Mouse (Mus musculus) heart, postnatal 0 days (tissue): ENCODE results near the gene Hoxa13. TPM values are rescaled to one million over a fixed set of nuclear protein-coding genes. Genes with fewer than 3 reads are reported as not detected.

Experiments used
- ATAC-seq: fragments of 200-750 bp; cut with Nextera tagmentation; 2 replicates; pipeline ENCODE4 v1.8.0; 2017; ENCODE audit warnings: low read depth, moderate number of reproducible peaks, moderate library complexity; ENCODE audit not compliant: insufficient read depth
- DNase-seq: peaks from one replicate; pipeline ENCODE4 v3.0.0-alpha.2; 2016; ENCODE audit warnings: low spot score
- H3K27ac ChIP-seq: fragments of 300-500 bp; sonication (generic); 2 replicates; pipeline ENCODE4 v1.5.1; 2014; ENCODE audit warnings: low read depth, mild to moderate bottlenecking
- H3K27me3 ChIP-seq: fragments of 300-500 bp; sonication (generic); 2 replicates; pipeline ENCODE4 v1.6.1; 2014; ENCODE audit warnings: low read length, mixed read lengths; ENCODE audit not compliant: control insufficient read depth, insufficient read depth
- H3K36me3 ChIP-seq: fragments of 300-500 bp; sonication (generic); replicated peaks from 2 replicates; pipeline ENCODE4 v1.6.1; 2014; ENCODE audit warnings: low read length, mixed read lengths; ENCODE audit not compliant: control insufficient read depth, insufficient read depth
- H3K4me1 ChIP-seq: fragments of 300-500 bp; sonication (generic); 2 replicates; pipeline ENCODE4 v1.6.1; 2014; ENCODE audit warnings: antibody characterized with exemption; ENCODE audit not compliant: control insufficient read depth, insufficient read depth
- H3K4me2 ChIP-seq: fragments of 300-500 bp; sonication (generic); 2 replicates; pipeline ENCODE4 v1.6.1; 2014; ENCODE audit warnings: low read depth, mild to moderate bottlenecking, low read length, moderate library complexity
- H3K4me3 ChIP-seq: fragments of 300-500 bp; sonication (generic); 2 replicates; pipeline ENCODE4 v1.5.1; 2014; ENCODE audit warnings: low read depth, low read length
- H3K9ac ChIP-seq: fragments of 300-500 bp; sonication (generic); replicated peaks from 2 replicates; pipeline ENCODE4 v1.6.1; 2014; ENCODE audit warnings: low read depth, low read length, mixed read lengths
- H3K9me3 ChIP-seq: fragments of 300-500 bp; sonication (generic); replicated peaks from 2 replicates; pipeline ENCODE4 v1.6.1; 2016; ENCODE audit warnings: low read length; ENCODE audit not compliant: control insufficient read depth
- CTCF ChIP-seq: IDR thresholded peaks from 2 replicates; pipeline ENCODE4 v1.5.1; 2016; ENCODE audit warnings: antibody characterized with exemption, control low read depth, low read depth
- EP300 ChIP-seq: IDR thresholded peaks from 2 replicates; pipeline ENCODE4 v1.6.1; 2016; ENCODE audit warnings: antibody characterized with exemption, low read depth
- WGBS: fragments of 180-500 bp; shearing (Covaris S2); extraction: QIAGEN DNeasy Blood & Tissue Kit; methylation state at CpG from one replicate; pipeline ENCODE4 v1.1.7; 2014; 5-methylcytosine and 5-hydroxymethylcytosine counted together
- polyA plus RNA-seq: library from polyadenylated mRNA; unstranded; fragments of >200 nt; fragmentation: Nextera tagmentation; extraction: Ambion mirVana; gene quantifications from 2 replicates; pipeline ENCODE4 v1.2.1, GENCODE M21; 2015
- total RNA-seq: library from RNA; depleted of rRNA; stranded (reverse); fragments of >200 nt; gene quantifications from 2 replicates; pipeline ENCODE4 v1.2.3, GENCODE M21; 2014; ENCODE audit warnings: low replicate concordance

Hoxa13 gene
- total and polyA plus RNA-seq, 2 experiments from 2014 or later, result not detected

DNA sequence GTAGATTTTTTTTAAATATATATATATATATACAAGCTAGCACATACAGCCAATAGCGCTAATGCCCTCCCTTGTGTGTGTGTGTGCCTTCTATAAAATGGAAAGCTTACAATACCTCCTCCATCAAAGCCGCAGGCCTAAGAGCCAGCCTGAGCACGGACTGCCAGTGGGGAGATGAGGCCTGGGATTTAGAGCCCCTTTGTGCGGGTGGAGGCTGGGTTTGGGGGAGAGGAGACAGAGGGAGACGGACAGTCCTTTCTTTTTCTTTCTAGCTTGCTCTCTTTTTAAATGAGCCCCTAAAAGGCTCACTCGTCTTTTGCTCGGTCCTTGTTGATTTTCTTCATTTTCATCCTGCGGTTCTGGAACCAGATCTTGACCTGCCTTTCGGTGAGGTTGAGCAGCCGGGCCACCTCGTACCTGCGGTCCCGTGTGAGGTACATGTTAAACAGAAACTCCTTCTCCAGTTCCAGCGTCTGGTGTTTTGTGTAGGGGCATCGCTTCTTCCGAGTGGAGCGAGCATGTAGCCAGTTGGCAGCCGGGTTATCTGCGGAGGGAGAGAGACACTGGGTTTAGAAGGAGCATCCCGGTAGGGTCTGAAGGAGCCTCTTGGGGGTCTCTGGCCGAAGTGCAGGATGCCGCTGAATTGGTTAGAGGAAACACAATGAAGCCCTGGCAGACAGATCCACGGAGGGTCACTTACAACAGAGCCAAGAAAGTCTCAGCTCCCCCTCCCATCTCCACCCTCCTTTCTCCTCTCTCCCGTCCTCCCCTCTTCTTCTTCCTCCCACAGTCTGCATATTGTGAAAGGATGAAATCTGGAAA lies 36.5 kb downstream of the Hoxa13 start:
- 5% methylated on average over 24 of the region's 24 CpGs for WGBS
- H3K36me3 ChIP-seq, result no peaks in the 10 kb centered on the region
- no peak overlapping the region for H3K9ac ChIP-seq
- no peak for TF ChIP-seq CTCF
- TF ChIP-seq EP300, result no peak
- DNase-seq (no peak), ATAC-seq (no peak)
- H3K27me3 ChIP-seq, result peaks cover 98% of the 10 kb centered on the region
- no peaks in the 10 kb centered on the region for H3K9me3 ChIP-seq
- H3K4me2 ChIP-seq, result no peak overlapping the region
- no peak overlapping the region for H3K27ac ChIP-seq
- H3K4me3 ChIP-seq, result no peak overlapping the region
- H3K4me1 ChIP-seq, result no peaks in the 10 kb centered on the region

DNA sequence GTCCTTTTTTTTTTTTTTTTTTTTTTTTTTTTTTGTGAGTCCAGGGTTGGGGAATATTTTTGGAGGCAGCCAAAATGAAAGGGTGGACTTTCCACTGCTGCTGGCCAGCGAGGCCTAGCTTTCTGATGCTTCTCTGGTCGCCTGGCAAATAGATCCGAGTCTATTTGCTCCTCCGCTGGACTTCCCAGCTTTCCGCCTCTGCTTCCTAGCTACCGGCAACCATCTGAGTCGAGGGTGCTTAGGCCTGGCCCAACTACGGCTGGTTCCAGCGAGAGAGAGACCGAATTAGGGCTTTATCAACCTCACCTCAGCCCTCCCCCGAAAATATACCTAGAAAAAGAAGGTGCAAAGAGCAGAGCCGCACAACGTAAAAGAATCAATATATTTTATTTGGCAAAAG lies 38.0 kb downstream of the Hoxa13 start:
- Histone ChIP-seq H3K9me3 (no peaks in the 10 kb centered on the region), H3K36me3 (no peaks in the 10 kb centered on the region), H3K4me3 (no peak overlapping the region), H3K4me2 (no peak overlapping the region), H3K27ac (no peak overlapping the region), H3K9ac (no peak overlapping the region), H3K27me3 (peaks cover 100% of the 10 kb centered on the region), H3K4me1 (no peaks in the 10 kb centered on the region)
- no peak for ATAC-seq
- WGBS, result 21% methylated on average over 13 of the region's 13 CpGs
- TF ChIP-seq CTCF, result no peak
- no peak for TF ChIP-seq EP300
- DNase-seq, result no peak

DNA sequence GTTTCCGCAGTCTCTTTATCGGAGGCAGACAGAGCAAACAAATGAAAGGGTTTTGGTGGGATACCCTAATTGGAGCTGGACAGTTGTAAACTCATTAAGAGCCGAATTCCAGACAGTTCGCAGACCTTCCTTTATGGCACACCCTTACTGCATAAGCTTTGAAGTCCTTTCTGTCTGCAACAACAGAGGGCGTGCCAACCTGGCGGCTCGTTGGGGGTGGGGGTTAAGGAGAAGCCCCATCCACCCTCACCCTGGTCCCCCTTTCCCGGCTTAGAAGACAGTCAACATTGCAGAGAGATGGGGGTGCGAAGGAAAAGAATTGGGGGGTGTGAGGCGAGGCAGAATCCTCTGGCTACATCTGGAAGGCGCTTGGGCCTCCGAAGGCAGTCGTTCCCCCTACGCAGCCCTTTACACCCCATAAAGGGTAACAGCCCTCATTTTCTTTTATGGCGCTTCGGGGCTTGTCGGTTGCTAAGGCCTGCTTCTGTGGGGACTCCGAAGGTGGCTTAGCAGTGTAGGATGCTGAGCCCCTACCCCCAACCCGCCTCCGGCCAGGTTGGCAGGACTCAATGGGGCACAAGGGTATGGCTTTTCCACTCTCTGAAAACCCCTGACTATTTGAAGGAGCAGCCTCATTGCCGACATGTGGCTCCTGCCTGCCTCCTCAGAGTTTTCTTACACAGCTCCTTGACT lies 38.5 kb downstream of the Hoxa13 start:
- H3K27me3 ChIP-seq, result peaks cover 100% of the 10 kb centered on the region
- no peak overlapping the region for H3K9ac ChIP-seq
- H3K9me3 ChIP-seq, result no peaks in the 10 kb centered on the region
- 13% methylated on average over 21 of the region's 21 CpGs for WGBS
- TF ChIP-seq CTCF (no peak), EP300 (no peak)
- H3K4me3 ChIP-seq, result peak overlapping the region; percentile 49
- DNase-seq (no peak), ATAC-seq (peak; percentile 12; the same call in 1 of the 2 replicates)
- H3K4me2 ChIP-seq, result peak overlapping the region; percentile 70
- H3K27ac ChIP-seq, result no peak overlapping the region
- no peaks in the 10 kb centered on the region for H3K4me1 ChIP-seq
- H3K36me3 ChIP-seq, result no peaks in the 10 kb centered on the region

DNA sequence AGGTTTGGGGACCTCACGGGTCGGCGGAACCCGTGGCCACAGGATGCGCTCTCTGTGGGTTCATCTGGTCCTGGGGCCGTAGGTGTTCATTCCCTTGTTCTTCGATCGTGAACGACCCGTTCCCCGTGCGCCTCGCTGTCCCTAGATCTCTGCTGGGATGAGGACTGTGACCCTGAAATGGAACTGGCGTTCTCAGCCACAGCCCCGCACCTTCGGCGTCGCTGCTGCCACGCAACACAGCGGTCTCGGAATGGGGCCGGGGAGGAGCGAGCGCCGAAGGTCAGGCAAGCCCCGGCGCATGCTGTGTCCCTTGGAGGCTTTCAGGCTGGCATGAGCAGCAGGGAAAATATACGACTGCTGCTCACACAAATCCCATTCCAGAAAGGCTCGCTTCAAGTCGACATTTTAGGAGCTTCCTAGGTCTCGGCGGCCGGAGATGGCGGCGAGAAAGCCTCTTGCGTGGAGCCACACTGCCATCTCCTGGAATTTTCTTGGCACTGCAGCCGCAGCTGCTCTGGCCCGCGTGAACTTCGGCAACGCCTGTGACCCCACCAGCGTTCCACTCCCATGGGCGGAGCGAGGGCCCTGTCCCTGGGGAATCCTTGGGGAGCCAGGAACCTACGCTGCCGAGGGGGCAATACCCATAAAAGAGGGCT lies 39.2 kb downstream of the Hoxa13 start, which contains the start of gene Hoxa7:
Hoxa7 (minus strand) TSS at position 518 of the 656 bp plus-strand sequence.
- peak within 1 kb of the TSS; percentile 70 for H3K4me2 ChIP-seq
- peak within 1 kb of the TSS; percentile 49 for H3K4me3 ChIP-seq
- H3K27ac ChIP-seq, result no peak within 1 kb of the TSS
- ATAC-seq (peak; percentile 73), DNase-seq (peak; percentile 73)
- H3K9me3 ChIP-seq, result no peaks in the 10 kb centered on the region
- peaks cover 100% of the 10 kb centered on the region for H3K27me3 ChIP-seq
- TF ChIP-seq CTCF (peak; percentile 91), EP300 (no peak)
- WGBS, result 1% methylated on average over 46 of the region's 46 CpGs
- no peaks in the 10 kb centered on the region for H3K4me1 ChIP-seq
- H3K36me3 ChIP-seq, result no peaks in the 10 kb centered on the region
- no peak within 1 kb of the TSS for H3K9ac ChIP-seq

DNA sequence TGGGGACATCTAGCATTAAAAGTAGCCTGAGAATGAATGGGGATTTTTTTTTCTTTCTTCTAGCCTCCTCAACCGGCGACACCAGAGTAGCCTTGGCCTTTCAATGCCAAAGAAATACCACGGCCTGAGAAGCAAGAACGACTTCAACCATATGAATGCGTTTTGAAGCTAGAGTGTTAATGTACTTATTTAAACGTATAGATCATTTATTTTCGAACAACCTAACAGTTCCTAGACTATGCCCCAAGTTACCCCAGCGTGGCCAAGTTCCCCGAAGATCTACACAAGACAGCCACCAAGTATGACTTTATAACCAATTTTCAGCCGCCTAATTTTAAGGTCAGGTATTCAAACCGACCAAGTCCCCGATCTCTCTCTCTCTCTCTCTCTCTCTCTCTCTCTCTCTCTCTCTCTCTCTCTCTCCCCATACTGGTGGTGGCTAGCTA lies 39.8 kb downstream of the Hoxa13 start:
- 13% methylated on average over 12 of the region's 12 CpGs for WGBS
- Histone ChIP-seq H3K36me3 (no peaks in the 10 kb centered on the region), H3K9ac (no peak overlapping the region), H3K27me3 (peaks cover 100% of the 10 kb centered on the region), H3K27ac (no peak overlapping the region), H3K9me3 (no peaks in the 10 kb centered on the region), H3K4me1 (no peaks in the 10 kb centered on the region), H3K4me3 (peak overlapping the region; percentile 49), H3K4me2 (peak overlapping the region; percentile 70)
- no peak for TF ChIP-seq CTCF
- no peak for TF ChIP-seq EP300
- no peak for ATAC-seq
- DNase-seq, result no peak
